Mouse (Mus musculus) erythroblast, embryonic 14.5 days (primary cell): ENCODE measurements around the gene Nwd2. TPM values are rescaled to one million over a fixed set of nuclear protein-coding genes. Genes with fewer than 3 reads are reported as not detected.

Experiments
- H3K27me3 ChIP-seq: 2 replicates; pipeline ENCODE4 v1.6.1; 2012; ENCODE audit warnings: inconsistent platforms; ENCODE audit not compliant: control insufficient read depth
- H3K36me3 ChIP-seq: 2 replicates; pipeline ENCODE4 v1.6.1; 2012; ENCODE audit warnings: mild to moderate bottlenecking, inconsistent platforms; ENCODE audit not compliant: control insufficient read depth
- H3K4me1 ChIP-seq: 2 replicates; pipeline ENCODE4 v1.6.1; 2012; ENCODE audit warnings: inconsistent platforms; ENCODE audit not compliant: control insufficient read depth
- H3K4me3 ChIP-seq: replicated peaks from 2 replicates; pipeline ENCODE3; 2012; ENCODE audit warnings: moderate library complexity, mild to moderate bottlenecking, inconsistent platforms
- H3K9me3 ChIP-seq: 2 replicates; pipeline ENCODE4 v1.6.1; 2012; ENCODE audit warnings: low read length, inconsistent platforms, mixed read lengths; ENCODE audit not compliant: control insufficient read depth
- GATA1 ChIP-seq: IDR thresholded peaks from 2 replicates; pipeline ENCODE4 v1.6.1; 2012; ENCODE audit warnings: low read length, inconsistent platforms, mixed read lengths
- TAL1 ChIP-seq: IDR thresholded peaks from 3 replicates; pipeline ENCODE4 v1.6.1; 2012; ENCODE audit warnings: low read length, inconsistent platforms, mixed read lengths
- polyA plus RNA-seq: library from polyadenylated mRNA; stranded (reverse); fragments of >175 nt; gene quantifications from 2 replicates; pipeline ENCODE4 v1.2.3, GENCODE M21; 2012

Gene Nwd2
- polyA plus RNA-seq, 1 experiment, result not detected

- Histone ChIP-seq H3K4me1 (no peaks in the 10 kb centered on the region), H3K36me3 (no peaks in the 10 kb centered on the region), H3K4me3 (no peak overlapping the region), H3K27me3 (no peaks in the 10 kb centered on the region), H3K9me3 (no peaks in the 10 kb centered on the region)
- TF ChIP-seq GATA1 (no peak), TAL1 (no peak)
Measured at GRCm38 (mm10) chr5:63773603-63774002, 124.7 kb downstream of the Nwd2 start.

- Histone ChIP-seq H3K9me3 (no peaks in the 10 kb centered on the region), H3K27me3 (no peaks in the 10 kb centered on the region), H3K4me1 (no peaks in the 10 kb centered on the region), H3K36me3 (no peaks in the 10 kb centered on the region), H3K4me3 (no peak overlapping the region)
- TF ChIP-seq GATA1, result no peak
- TF ChIP-seq TAL1, result no peak
Measured at GRCm38 (mm10) chr5:63788156-63788826, 139.4 kb downstream of the Nwd2 start.

GRCm38 (mm10) chr5:63811819-63812508, 163.1 kb downstream of the Nwd2 start, which contains the start of gene 0610040J01Rik:
Gene 0610040J01Rik (plus strand): TSS chr5:63812363.
- Histone ChIP-seq H3K27me3 (peaks cover 33% of the 10 kb centered on the region), H3K36me3 (no peaks in the 10 kb centered on the region)

GRCm38 (mm10) chr5:63812509-63812865, 163.6 kb downstream of the Nwd2 start:
- TF ChIP-seq GATA1, result no peak
- no peak for TF ChIP-seq TAL1
- Histone ChIP-seq H3K4me1 (no peaks in the 10 kb centered on the region), H3K9me3 (peaks cover 5% of the 10 kb centered on the region; the same call in 1 of the 2 replicates), H3K4me3 (peak overlapping the region; percentile 52), H3K27me3 (peaks cover 33% of the 10 kb centered on the region), H3K36me3 (no peaks in the 10 kb centered on the region)

More at GRCm38 (mm10) chr5:63811819-63812508, 163.1 kb downstream of the Nwd2 start, which contains the start of gene 0610040J01Rik:
- Histone ChIP-seq H3K4me3 (peak within 1 kb of the TSS; percentile 52), H3K9me3 (peaks cover 9% of the 10 kb centered on the region), H3K4me1 (no peaks in the 10 kb centered on the region)
- no peak for TF ChIP-seq TAL1

GRCm38 (mm10) chr5:63816643-63817042, 167.7 kb downstream of the Nwd2 start:
- H3K4me1 ChIP-seq, result peaks cover 5% of the 10 kb centered on the region
- H3K27me3 ChIP-seq, result peaks cover 24% of the 10 kb centered on the region
- no peak for TF ChIP-seq TAL1
- no peak for TF ChIP-seq GATA1
- H3K9me3 ChIP-seq, result no peaks in the 10 kb centered on the region; the same call in 1 of the 2 replicates
- no peak overlapping the region for H3K4me3 ChIP-seq
- H3K36me3 ChIP-seq, result no peaks in the 10 kb centered on the region

GRCm38 (mm10) chr5:63817270-63817669, 168.4 kb downstream of the Nwd2 start:
- no peak for TF ChIP-seq GATA1
- no peak for TF ChIP-seq TAL1
- Histone ChIP-seq H3K9me3 (no peaks in the 10 kb centered on the region; the same call in 1 of the 2 replicates), H3K27me3 (peaks cover 18% of the 10 kb centered on the region), H3K36me3 (no peaks in the 10 kb centered on the region), H3K4me1 (peaks cover 9% of the 10 kb centered on the region), H3K4me3 (no peak overlapping the region)

- Histone ChIP-seq H3K36me3 (no peaks in the 10 kb centered on the region), H3K27me3 (peaks cover 2% of the 10 kb centered on the region; the same call in 1 of the 2 replicates), H3K4me3 (no peak overlapping the region), H3K4me1 (peaks cover 11% of the 10 kb centered on the region), H3K9me3 (no peaks in the 10 kb centered on the region)
- TF ChIP-seq TAL1 (no peak), GATA1 (no peak)
Measured at GRCm38 (mm10) chr5:63818975-63819374, 170.1 kb downstream of the Nwd2 start.

GRCm38 (mm10) chr5:63819519-63819918, 170.6 kb downstream of the Nwd2 start:
- Histone ChIP-seq H3K9me3 (no peaks in the 10 kb centered on the region), H3K4me1 (peaks cover 11% of the 10 kb centered on the region), H3K4me3 (no peak overlapping the region), H3K27me3 (no peaks in the 10 kb centered on the region), H3K36me3 (no peaks in the 10 kb centered on the region)
- TF ChIP-seq GATA1, result no peak
- TF ChIP-seq TAL1, result no peak

- Histone ChIP-seq H3K36me3 (no peaks in the 10 kb centered on the region), H3K9me3 (no peaks in the 10 kb centered on the region), H3K4me3 (no peak overlapping the region), H3K27me3 (no peaks in the 10 kb centered on the region), H3K4me1 (peaks cover 11% of the 10 kb centered on the region)
- TF ChIP-seq GATA1 (no peak), TAL1 (no peak)
Measured at GRCm38 (mm10) chr5:63821176-63821575, 172.3 kb downstream of the Nwd2 start.
